8 mouse cellular contexts compared by ENCODE assay signal in genomic region chr13:37508385-37509351, GRCm38 (mm10).
A peak's percentile ranks its signal among the peaks of the same experiment; 100 is the strongest.
DNase-seq lines count a peak whose midpoint lies in the region; ATAC-seq lines count a peak whose summit lies in the region.

No protein-coding gene starts in this region.

- no peak for ATAC-seq in neural tube, embryonic 11.5 days (ENCODE audit: insufficient read depth, low FRiP score, low TSS enrichment)
- no peak for ATAC-seq in neural tube, embryonic 15.5 days (ENCODE audit: low FRiP score)
- ATAC-seq in embryonic facial prominence, embryonic 14.5 days (ENCODE audit: low read depth) = peak; percentile 64
- peak; percentile 31; the same call in 1 of the 2 replicates for ATAC-seq in hindbrain, embryonic 13.5 days (ENCODE audit: low FRiP score)
- no peak for ATAC-seq in neural tube, embryonic 13.5 days (ENCODE audit: low read depth)

- peak overlapping the region; percentile 68; the same call in 1 of the 2 replicates for H3K27ac ChIP-seq in neural tube, embryonic 11.5 days (ENCODE audit: low read depth, low read length)
- H3K27ac ChIP-seq in neural tube, embryonic 15.5 days (replicated peaks) = no peak overlapping the region
- H3K27ac ChIP-seq in embryonic facial prominence, embryonic 14.5 days (replicated peaks; ENCODE audit: low read depth, low read length) = peak overlapping the region; percentile 86
- H3K27ac ChIP-seq in hindbrain, embryonic 13.5 days = peak overlapping the region; percentile 26; the same call in 1 of the 2 replicates
- H3K27ac ChIP-seq in neural tube, embryonic 13.5 days (replicated peaks) = peak overlapping the region; percentile 54; the same call in 1 of the 2 replicates

- H3K9me3 ChIP-seq in neural tube, embryonic 11.5 days (ENCODE audit: control insufficient read depth, low read length) = no peaks in the 10 kb centered on the region
- no peaks in the 10 kb centered on the region for H3K9me3 ChIP-seq in neural tube, embryonic 15.5 days (replicated peaks)
- no peaks in the 10 kb centered on the region for H3K9me3 ChIP-seq in embryonic facial prominence, embryonic 14.5 days (ENCODE audit: control insufficient read depth, low read length)
- H3K9me3 ChIP-seq in hindbrain, embryonic 13.5 days = no peaks in the 10 kb centered on the region
- H3K9me3 ChIP-seq in neural tube, embryonic 13.5 days = no peaks in the 10 kb centered on the region

- H3K4me2 ChIP-seq in neural tube, embryonic 11.5 days (ENCODE audit: low read depth) = no peak overlapping the region
- no peak overlapping the region for H3K4me2 ChIP-seq in neural tube, embryonic 15.5 days
- H3K4me2 ChIP-seq in embryonic facial prominence, embryonic 14.5 days (ENCODE audit: low read depth, low read length) = peak overlapping the region; percentile 7; the same call in 1 of the 2 replicates
- no peak overlapping the region for H3K4me2 ChIP-seq in hindbrain, embryonic 13.5 days
- no peak overlapping the region for H3K4me2 ChIP-seq in neural tube, embryonic 13.5 days

- no peaks in the 10 kb centered on the region for H3K36me3 ChIP-seq in neural tube, embryonic 11.5 days (ENCODE audit: control insufficient read depth, insufficient read depth, low read length)
- H3K36me3 ChIP-seq in neural tube, embryonic 15.5 days = no peaks in the 10 kb centered on the region
- no peaks in the 10 kb centered on the region for H3K36me3 ChIP-seq in embryonic facial prominence, embryonic 14.5 days (ENCODE audit: control insufficient read depth, insufficient read depth, low read length)
- H3K36me3 ChIP-seq in hindbrain, embryonic 13.5 days = no peaks in the 10 kb centered on the region
- H3K36me3 ChIP-seq in neural tube, embryonic 13.5 days = no peaks in the 10 kb centered on the region

- no peak overlapping the region for H3K4me3 ChIP-seq in neural tube, embryonic 11.5 days (ENCODE audit: low read depth, low read length)
- H3K4me3 ChIP-seq in neural tube, embryonic 15.5 days (replicated peaks) = no peak overlapping the region
- H3K4me3 ChIP-seq in embryonic facial prominence, embryonic 14.5 days (ENCODE audit: low read depth, low read length) = no peak overlapping the region
- H3K4me3 ChIP-seq in hindbrain, embryonic 13.5 days = no peak overlapping the region
- H3K4me3 ChIP-seq in neural tube, embryonic 13.5 days = no peak overlapping the region

- H3K4me1 ChIP-seq in neural tube, embryonic 11.5 days (ENCODE audit: control insufficient read depth, insufficient read depth, low read length) = peaks cover 4% of the 10 kb centered on the region; the same call in 1 of the 2 replicates
- H3K4me1 ChIP-seq in neural tube, embryonic 15.5 days = peaks cover 18% of the 10 kb centered on the region
- H3K4me1 ChIP-seq in embryonic facial prominence, embryonic 14.5 days (ENCODE audit: control insufficient read depth, insufficient read depth, low read length) = peaks cover 29% of the 10 kb centered on the region
- peaks cover 39% of the 10 kb centered on the region for H3K4me1 ChIP-seq in hindbrain, embryonic 13.5 days (replicated peaks)
- H3K4me1 ChIP-seq in neural tube, embryonic 13.5 days (replicated peaks) = peaks cover 44% of the 10 kb centered on the region

- DNase-seq in neural tube, embryonic 11.5 days (ENCODE audit: low spot score) = peak; percentile 21
- peak; percentile 68 for DNase-seq in embryonic facial prominence, embryonic 14.5 days (ENCODE audit: low spot score)
- peak; percentile 30 for DNase-seq in liver
- no peak for DNase-seq in layer of hippocampus, adult 11-12 months (ENCODE audit: low spot score)
- no peak for DNase-seq in right cerebral cortex, postnatal 10 days (ENCODE audit: low spot score in 2 of 2)

- H3K27me3 ChIP-seq in neural tube, embryonic 11.5 days (ENCODE audit: control insufficient read depth, insufficient read depth, low read length) = no peaks in the 10 kb centered on the region
- H3K27me3 ChIP-seq in neural tube, embryonic 15.5 days (replicated peaks) = no peaks in the 10 kb centered on the region
- H3K27me3 ChIP-seq in embryonic facial prominence, embryonic 14.5 days (replicated peaks; ENCODE audit: control insufficient read depth, insufficient read depth, low read length) = no peaks in the 10 kb centered on the region
- 0 out of 2 replicates have a peak, but pooled peaks cover 3% of the 10 kb centered on the region for H3K27me3 ChIP-seq in hindbrain, embryonic 13.5 days
- no peaks in the 10 kb centered on the region for H3K27me3 ChIP-seq in neural tube, embryonic 13.5 days

- WGBS in neural tube, embryonic 11.5 days = 45% methylated on average over 19 of the region's 19 CpGs
- 55% methylated on average over 19 of the region's 19 CpGs for WGBS in neural tube, embryonic 15.5 days
- 36% methylated on average over 19 of the region's 19 CpGs for WGBS in embryonic facial prominence, embryonic 14.5 days
- 51% methylated on average over 19 of the region's 19 CpGs for WGBS in hindbrain, embryonic 13.5 days
- WGBS in neural tube, embryonic 13.5 days = 48% methylated on average over 19 of the region's 19 CpGs

- H3K9ac ChIP-seq in neural tube, embryonic 11.5 days (ENCODE audit: low read length) = no peak overlapping the region
- H3K9ac ChIP-seq in neural tube, embryonic 15.5 days (replicated peaks) = no peak overlapping the region
- 0 out of 2 replicates have a peak overlapping the region, but pooled peaks have one; percentile 4 for H3K9ac ChIP-seq in embryonic facial prominence, embryonic 14.5 days (ENCODE audit: low read depth, low read length)
- no peak overlapping the region for H3K9ac ChIP-seq in hindbrain, embryonic 13.5 days
- H3K9ac ChIP-seq in neural tube, embryonic 13.5 days = peak overlapping the region; percentile 5; the same call in 1 of the 2 replicates

Comparison
In these comparisons a context has a peak if more than half of its experiments do, and no peak if none do; other contexts are left out.
1. H3K9ac ChIP-seq: peak in embryonic facial prominence, embryonic 14.5 days (single experiment) and neural tube, embryonic 13.5 days (single experiment); none in neural tube, embryonic 11.5 days (single experiment), neural tube, embryonic 15.5 days (single experiment) and hindbrain, embryonic 13.5 days (single experiment).
2. ATAC-seq: peak in embryonic facial prominence, embryonic 14.5 days (single experiment) and hindbrain, embryonic 13.5 days (single experiment); none in neural tube, embryonic 11.5 days (single experiment), neural tube, embryonic 15.5 days (single experiment) and neural tube, embryonic 13.5 days (single experiment).
3. DNase-seq: peak in neural tube, embryonic 11.5 days (single experiment), embryonic facial prominence, embryonic 14.5 days (single experiment) and liver (single experiment); none in layer of hippocampus, adult 11-12 months (single experiment) and right cerebral cortex, postnatal 10 days (0 of 2).